Mouse (Mus musculus) bone marrow macrophage, adult 2 months (primary cell): ENCODE measurements around the gene St8sia1.

Experiments
- CTCF ChIP-seq: IDR thresholded peaks from 2 replicates; pipeline ENCODE4 v1.5.1; 2012; ENCODE audit warnings: low read depth, mild to moderate bottlenecking, low read length, moderate library complexity
- POLR2A ChIP-seq: IDR thresholded peaks from 2 replicates; pipeline ENCODE4 v1.6.1; 2012; ENCODE audit warnings: mild to moderate bottlenecking, low read depth, low read length, borderline replicate concordance

- TF ChIP-seq CTCF, result no peak
- TF ChIP-seq POLR2A, result no peak
Observed at GRCm38 (mm10) chr6:142846855-142847254, 117.4 kb downstream of the St8sia1 start.
